Mouse (Mus musculus) hindbrain, embryonic 12.5 days (tissue): ENCODE data around the gene Cdh23. TPM values are rescaled to one million over a fixed set of nuclear protein-coding genes. Genes with fewer than 3 reads are reported as not detected.

Source experiments
- ATAC-seq: fragments of 200-750 bp; cut with Nextera tagmentation; 2 replicates; pipeline ENCODE4 v1.8.0; 2017; ENCODE audit warnings: moderate TSS enrichment; ENCODE audit not compliant: low FRiP score
- H3K27ac ChIP-seq: fragments of 300-500 bp; sonication (generic); 2 replicates; pipeline ENCODE4 v1.5.1; 2016; ENCODE audit warnings: mild to moderate bottlenecking
- H3K27me3 ChIP-seq: fragments of 300-500 bp; sonication (generic); 2 replicates; pipeline ENCODE4 v1.6.1; 2016; ENCODE audit warnings: mild to moderate bottlenecking
- H3K36me3 ChIP-seq: fragments of 300-500 bp; sonication (generic); 2 replicates; pipeline ENCODE4 v1.6.1; 2016; ENCODE audit warnings: mild to moderate bottlenecking
- H3K4me1 ChIP-seq: fragments of 300-500 bp; sonication (generic); 2 replicates; pipeline ENCODE4 v1.6.1; 2016
- H3K4me2 ChIP-seq: fragments of 300-500 bp; sonication (generic); replicated peaks from 2 replicates; pipeline ENCODE4 v1.6.1; 2016; ENCODE audit warnings: mild to moderate bottlenecking
- H3K4me3 ChIP-seq: fragments of 300-500 bp; sonication (generic); 2 replicates; pipeline ENCODE4 v1.5.1; 2016; ENCODE audit warnings: mild to moderate bottlenecking
- H3K9ac ChIP-seq: fragments of 300-500 bp; sonication (generic); 2 replicates; pipeline ENCODE4 v1.6.1; 2016; ENCODE audit warnings: mild to moderate bottlenecking, moderate library complexity
- H3K9me3 ChIP-seq: fragments of 300-500 bp; sonication (generic); replicated peaks from 2 replicates; pipeline ENCODE4 v1.6.1; 2016; ENCODE audit warnings: mild to moderate bottlenecking
- WGBS: fragments of 180-500 bp; shearing (Covaris S2); methylation state at CpG from one replicate; pipeline ENCODE4 v1.1.7; 2016; 5-methylcytosine and 5-hydroxymethylcytosine counted together
- polyA plus RNA-seq: library from polyadenylated mRNA; unstranded; fragments of >200 nt; fragmentation: Nextera tagmentation; extraction: Ambion mirVana; gene quantifications from 2 replicates; pipeline ENCODE4 v1.2.1, GENCODE M21; 2016

Cdh23 gene
- polyA plus RNA-seq, 1 experiment from 2014 or later: 0.19 TPM

DNA sequence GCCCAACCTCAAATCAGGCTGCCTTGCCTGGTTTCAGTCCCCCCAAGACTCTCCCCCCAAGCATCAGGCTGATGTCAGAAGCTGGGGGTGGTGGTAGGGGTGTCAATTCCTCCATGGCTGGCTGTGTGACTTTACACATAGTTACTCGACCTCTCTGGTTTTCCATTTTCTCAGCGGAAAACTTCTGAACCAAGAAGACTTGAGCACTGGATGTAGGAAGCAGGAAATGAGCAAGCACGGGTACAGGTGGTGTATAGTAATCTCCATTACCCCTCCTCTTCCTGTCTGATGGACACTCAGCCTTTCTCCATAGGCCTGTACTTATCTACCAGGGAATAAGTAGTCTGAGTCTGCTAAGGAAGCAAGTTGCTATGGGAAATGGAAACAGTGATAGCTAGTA, 316.1 kb downstream of the Cdh23 start:
- H3K36me3 ChIP-seq: no peaks in the 10 kb centered on the region
- ATAC-seq: no peak
- no peaks in the 10 kb centered on the region for H3K27me3 ChIP-seq
- no peak overlapping the region for H3K4me3 ChIP-seq
- H3K27ac ChIP-seq: no peak overlapping the region; the same call in 1 of the 2 replicates
- WGBS: 70% methylated on average over 3 of the region's 3 CpGs
- H3K9ac ChIP-seq: no peak overlapping the region
- no peak overlapping the region for H3K4me2 ChIP-seq
- H3K9me3 ChIP-seq: no peaks in the 10 kb centered on the region
- H3K4me1 ChIP-seq: no peaks in the 10 kb centered on the region

DNA sequence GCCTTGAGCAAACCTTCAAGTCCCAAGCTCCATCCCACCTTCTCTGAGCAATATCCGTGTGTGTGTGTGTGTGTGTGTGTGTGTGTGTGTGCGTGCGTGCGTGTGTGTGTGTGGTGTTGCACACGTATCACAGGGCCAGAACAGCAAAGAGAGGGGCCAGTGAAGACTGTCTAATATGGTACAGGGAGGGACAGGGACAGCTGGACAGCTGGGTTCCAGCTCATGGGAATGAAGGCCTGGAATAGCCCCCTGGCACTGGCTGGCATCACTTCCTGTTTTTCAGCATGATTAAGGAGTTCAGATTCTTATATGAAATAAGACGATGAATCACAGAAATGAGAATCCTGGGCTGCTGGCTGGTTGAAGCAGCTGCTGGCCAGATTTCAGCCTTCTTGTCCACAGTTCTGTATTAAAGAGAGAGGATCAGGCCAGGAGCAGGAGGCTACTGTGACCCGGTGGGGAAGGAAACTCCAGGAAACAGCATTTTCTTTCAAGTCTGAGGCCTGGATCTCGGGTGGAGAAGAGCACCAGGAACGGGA, 316.8 kb downstream of the Cdh23 start:
- whole genome bisulfite sequencing: 76% methylated on average over 9 of the region's 9 CpGs
- Histone ChIP-seq H3K9me3 (no peaks in the 10 kb centered on the region), H3K27me3 (no peaks in the 10 kb centered on the region), H3K27ac (no peak overlapping the region; the same call in 1 of the 2 replicates), H3K4me3 (no peak overlapping the region), H3K36me3 (no peaks in the 10 kb centered on the region), H3K4me2 (no peak overlapping the region), H3K4me1 (no peaks in the 10 kb centered on the region), H3K9ac (no peak overlapping the region)
- no peak for ATAC-seq

DNA sequence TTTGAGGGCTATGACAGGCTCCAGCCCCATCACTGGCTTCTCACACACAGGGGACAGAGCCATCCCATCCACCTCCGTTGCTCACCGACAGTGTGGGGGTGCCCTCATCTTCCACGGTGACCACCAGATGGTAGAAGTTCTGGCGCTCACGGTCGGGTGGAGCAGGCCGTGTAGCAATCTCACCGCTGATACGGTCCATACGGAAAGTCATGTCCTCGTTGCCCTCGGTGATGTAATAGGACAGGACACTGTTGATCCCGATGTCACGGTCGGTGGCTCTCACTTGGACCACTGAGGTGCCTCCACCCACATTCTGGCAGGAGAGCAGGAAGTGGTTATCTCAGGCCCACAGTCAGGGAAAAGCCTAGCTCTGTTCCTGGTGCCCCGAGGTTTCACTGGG, 319.6 kb downstream of the Cdh23 start:
- Histone ChIP-seq H3K4me3 (no peak overlapping the region), H3K4me2 (no peak overlapping the region), H3K9me3 (no peaks in the 10 kb centered on the region), H3K27ac (no peak overlapping the region), H3K36me3 (no peaks in the 10 kb centered on the region), H3K9ac (no peak overlapping the region), H3K4me1 (peaks cover 5% of the 10 kb centered on the region), H3K27me3 (no peaks in the 10 kb centered on the region)
- WGBS: 91% methylated on average over 16 of the region's 16 CpGs
- ATAC-seq: no peak

- peaks cover 7% of the 10 kb centered on the region for H3K4me1 ChIP-seq
- no peaks in the 10 kb centered on the region for H3K36me3 ChIP-seq
- no peaks in the 10 kb centered on the region for H3K9me3 ChIP-seq
- H3K4me3 ChIP-seq: no peak overlapping the region
- 49% methylated on average over 8 of the region's 8 CpGs for WGBS
- no peak overlapping the region for H3K27ac ChIP-seq
- H3K27me3 ChIP-seq: no peaks in the 10 kb centered on the region
- no peak for ATAC-seq
- H3K4me2 ChIP-seq: no peak overlapping the region
- H3K9ac ChIP-seq: no peak overlapping the region
These were observed 322.2 kb downstream of the Cdh23 start for GRCm38 (mm10) chr10:60373937-60374578.

GRCm38 (mm10) chr10:60373543-60373936, 322.8 kb downstream of the Cdh23 start:
- Histone ChIP-seq H3K27me3 (no peaks in the 10 kb centered on the region), H3K36me3 (no peaks in the 10 kb centered on the region), H3K4me2 (no peak overlapping the region), H3K9ac (no peak overlapping the region), H3K4me1 (peaks cover 7% of the 10 kb centered on the region), H3K27ac (no peak overlapping the region), H3K4me3 (no peak overlapping the region), H3K9me3 (no peaks in the 10 kb centered on the region)
- no peak for ATAC-seq
- WGBS: 59% methylated on average over 6 of the region's 6 CpGs

DNA sequence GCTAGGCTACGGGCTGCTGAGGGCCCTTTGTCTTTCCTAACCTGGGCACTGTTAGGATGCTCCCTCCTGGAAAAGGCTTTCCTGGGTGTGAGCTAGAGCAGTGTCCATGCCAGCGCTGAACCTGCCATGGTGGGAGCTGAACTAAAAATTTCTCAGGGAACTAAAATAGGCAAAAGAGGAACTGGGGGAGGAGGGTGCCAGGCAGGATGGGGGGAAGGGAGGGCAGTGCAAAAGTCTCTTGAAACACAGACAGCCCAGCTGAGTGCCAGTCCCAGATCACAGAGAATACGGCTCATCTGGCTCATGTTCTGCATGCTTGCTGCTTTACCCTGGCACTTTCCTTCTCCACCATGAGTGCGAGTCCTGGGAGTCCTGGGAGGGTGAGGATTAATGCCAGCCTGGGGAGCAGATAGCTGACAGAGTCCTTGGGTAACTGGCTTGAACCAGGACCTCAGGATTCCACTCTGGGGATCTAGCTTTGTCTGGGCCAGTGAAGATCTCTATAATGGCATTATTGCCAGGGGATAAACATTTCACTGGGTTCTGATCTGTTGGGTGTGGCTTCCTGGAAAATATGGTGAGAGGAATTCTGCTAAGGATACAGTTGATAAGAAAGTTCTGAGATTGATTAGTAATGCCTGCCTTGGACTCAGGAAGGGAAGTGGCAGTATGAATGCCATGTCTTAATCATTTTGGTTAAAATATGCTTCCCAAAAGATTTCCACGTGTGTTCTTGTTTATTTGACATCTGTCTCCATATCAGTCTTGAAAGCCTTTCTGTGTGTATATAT, 324.5 kb downstream of the Cdh23 start:
- H3K4me3 ChIP-seq: no peak overlapping the region
- no peaks in the 10 kb centered on the region for H3K36me3 ChIP-seq
- H3K9ac ChIP-seq: no peak overlapping the region
- WGBS: 81% methylated on average over 5 of the region's 5 CpGs
- H3K27me3 ChIP-seq: no peaks in the 10 kb centered on the region
- no peak overlapping the region for H3K4me2 ChIP-seq
- peaks cover 7% of the 10 kb centered on the region for H3K4me1 ChIP-seq
- H3K27ac ChIP-seq: no peak overlapping the region
- no peak for ATAC-seq
- H3K9me3 ChIP-seq: no peaks in the 10 kb centered on the region

- no peak overlapping the region for H3K4me2 ChIP-seq
- H3K27ac ChIP-seq: no peak overlapping the region
- H3K9ac ChIP-seq: no peak overlapping the region
- no peak overlapping the region for H3K4me3 ChIP-seq
- ATAC-seq: no peak
- no peaks in the 10 kb centered on the region for H3K36me3 ChIP-seq
- H3K4me1 ChIP-seq: peaks cover 7% of the 10 kb centered on the region
- no peaks in the 10 kb centered on the region for H3K27me3 ChIP-seq
- no peaks in the 10 kb centered on the region for H3K9me3 ChIP-seq
- 82% methylated on average over 5 of the region's 5 CpGs for WGBS
These were observed 325.7 kb downstream of the Cdh23 start for GRCm38 (mm10) chr10:60370601-60371061.

- 77% methylated on average over 2 of the region's 2 CpGs for WGBS
- H3K27ac ChIP-seq: no peak overlapping the region
- no peaks in the 10 kb centered on the region for H3K36me3 ChIP-seq
- H3K9ac ChIP-seq: no peak overlapping the region
- H3K9me3 ChIP-seq: no peaks in the 10 kb centered on the region
- H3K4me1 ChIP-seq: peaks cover 7% of the 10 kb centered on the region
- H3K4me2 ChIP-seq: no peak overlapping the region
- no peaks in the 10 kb centered on the region for H3K27me3 ChIP-seq
- H3K4me3 ChIP-seq: no peak overlapping the region
- ATAC-seq: no peak
These were observed 326.2 kb downstream of the Cdh23 start for GRCm38 (mm10) chr10:60370098-60370497.

DNA sequence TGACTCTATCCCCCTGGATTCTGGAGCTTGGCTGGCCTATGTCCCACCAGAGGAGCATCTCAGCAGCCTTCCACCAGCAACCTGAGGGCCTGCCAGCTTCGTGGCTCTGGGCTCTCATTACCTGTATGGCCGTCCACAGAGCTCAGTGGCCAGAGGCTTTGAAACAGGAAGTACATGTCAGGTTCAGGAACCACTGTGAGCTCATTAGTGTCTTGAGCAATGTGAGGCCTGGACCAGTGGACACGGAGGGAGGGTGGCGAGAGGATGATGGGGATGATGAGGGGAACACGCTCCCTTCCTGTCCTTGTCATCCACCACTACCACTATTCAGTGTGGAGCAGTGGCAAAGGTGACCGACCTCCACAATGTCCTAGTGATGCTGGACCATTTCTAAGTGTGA, 326.9 kb downstream of the Cdh23 start:
- no peak overlapping the region for H3K4me2 ChIP-seq

DNA sequence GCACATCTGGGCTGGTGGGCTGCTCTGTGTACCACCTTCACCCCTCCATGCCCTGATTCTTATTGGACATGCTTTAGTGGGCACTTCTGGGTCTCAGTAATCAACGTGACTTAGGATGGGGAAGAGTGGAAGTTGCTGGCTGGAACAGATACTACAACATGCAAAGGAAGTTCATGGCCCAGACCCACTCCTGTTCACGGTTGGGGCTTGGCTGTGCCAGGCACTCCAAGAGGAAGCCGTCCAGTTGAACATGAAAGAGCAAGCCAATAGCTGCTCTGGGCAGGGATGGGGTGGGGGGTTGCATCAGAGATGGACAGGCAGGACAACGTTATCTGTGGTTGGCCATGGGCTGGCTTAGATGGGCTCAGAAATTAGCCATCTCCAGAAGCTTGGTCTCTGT, 328.4 kb downstream of the Cdh23 start:
- no peak overlapping the region for H3K4me2 ChIP-seq
- ATAC-seq: no peak
- no peak overlapping the region for H3K27ac ChIP-seq
- WGBS: 78% methylated on average over 4 of the region's 4 CpGs
- no peaks in the 10 kb centered on the region for H3K36me3 ChIP-seq
- no peak overlapping the region for H3K4me3 ChIP-seq
- H3K9ac ChIP-seq: no peak overlapping the region
- H3K27me3 ChIP-seq: no peaks in the 10 kb centered on the region
- peaks cover 3% of the 10 kb centered on the region; the same call in 1 of the 2 replicates for H3K4me1 ChIP-seq
- no peaks in the 10 kb centered on the region for H3K9me3 ChIP-seq

More for the DNA sequence above, 326.9 kb downstream of the Cdh23 start:
- Histone ChIP-seq H3K4me1 (peaks cover 7% of the 10 kb centered on the region), H3K9me3 (no peaks in the 10 kb centered on the region), H3K27ac (no peak overlapping the region), H3K9ac (no peak overlapping the region), H3K4me3 (no peak overlapping the region), H3K27me3 (no peaks in the 10 kb centered on the region), H3K36me3 (no peaks in the 10 kb centered on the region)
- WGBS: 79% methylated on average over 6 of the region's 6 CpGs
- ATAC-seq: no peak

- no peak for ATAC-seq
- WGBS: 69% methylated on average over 1 of the region's 2 CpGs
- no peaks in the 10 kb centered on the region for H3K36me3 ChIP-seq
- H3K27ac ChIP-seq: no peak overlapping the region
- H3K27me3 ChIP-seq: no peaks in the 10 kb centered on the region
- H3K9me3 ChIP-seq: no peaks in the 10 kb centered on the region
- no peak overlapping the region for H3K9ac ChIP-seq
- H3K4me2 ChIP-seq: no peak overlapping the region
- no peak overlapping the region for H3K4me3 ChIP-seq
- H3K4me1 ChIP-seq: peaks cover 5% of the 10 kb centered on the region; the same call in 1 of the 2 replicates
These were observed 329.1 kb downstream of the Cdh23 start for GRCm38 (mm10) chr10:60367145-60367544.

DNA sequence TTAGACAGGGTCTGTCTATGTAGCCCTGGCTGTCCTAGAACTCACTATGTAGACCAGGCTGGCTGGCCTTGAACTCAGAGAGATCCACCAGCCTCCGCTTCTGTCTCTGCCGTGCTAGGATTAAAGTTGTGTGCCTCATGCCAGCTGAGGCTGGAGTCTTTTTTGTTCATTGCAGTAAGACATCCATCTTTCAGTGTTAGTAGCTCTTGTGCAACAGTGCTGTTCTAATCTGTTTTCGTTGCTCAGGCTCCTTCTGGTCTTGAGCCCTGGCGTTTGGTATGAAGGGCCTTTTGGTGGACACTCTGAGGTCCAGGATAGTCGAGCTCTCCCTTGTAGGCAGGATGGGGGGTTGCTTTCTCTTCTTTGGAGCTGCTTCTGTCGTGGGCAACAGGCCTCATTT, 332.9 kb downstream of the Cdh23 start:
- Histone ChIP-seq H3K4me1 (peaks cover 11% of the 10 kb centered on the region; the same call in 1 of the 2 replicates), H3K4me3 (no peak overlapping the region), H3K27me3 (no peaks in the 10 kb centered on the region), H3K4me2 (no peak overlapping the region), H3K27ac (no peak overlapping the region), H3K9me3 (no peaks in the 10 kb centered on the region), H3K36me3 (no peaks in the 10 kb centered on the region), H3K9ac (no peak overlapping the region)
- 60% methylated on average over 6 of the region's 6 CpGs for WGBS
- ATAC-seq: no peak
